In the genomic region with DNA sequence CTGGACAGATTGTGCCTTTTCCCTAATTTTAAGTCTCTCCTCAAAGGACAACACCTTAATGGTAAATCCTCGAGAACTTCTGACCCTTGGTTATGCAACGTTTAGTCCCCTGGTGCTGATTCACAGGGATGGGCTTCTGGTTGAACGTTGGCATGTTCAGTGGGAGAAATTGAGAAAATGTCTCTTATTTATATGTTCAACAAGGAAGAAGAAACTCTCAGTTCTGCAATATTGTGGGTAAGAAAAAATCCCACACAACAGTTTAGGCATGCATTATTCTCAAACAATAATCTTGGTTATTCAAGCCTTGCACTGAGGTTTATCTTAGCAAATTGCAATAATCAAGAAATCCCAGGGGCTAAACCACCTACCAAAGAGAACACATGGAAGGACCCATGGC, we compare ENCODE assay signal across 39 mouse cellular contexts. TPM values are rescaled to one million over a fixed set of nuclear protein-coding genes. Genes with fewer than 3 reads are reported as not detected.
"Had no signal": no experiment of that assay in that cellular context is flagged by ENCODE, and none has a peak within 500 bp of the region (broad histone marks: within the 10 kb centered on the region; RNA-seq: fewer than 3 reads in every experiment).

No protein-coding gene starts in this region.

- H3K4me3 ChIP-seq: embryonic facial prominence, embryonic 10.5 days; embryonic facial prominence, embryonic 12.5 days; embryonic facial prominence, embryonic 13.5 days; embryonic facial prominence, embryonic 15.5 days; erythroblast, embryonic 14.5 days; forebrain, embryonic 10.5 days; forebrain, embryonic 12.5 days; forebrain, embryonic 13.5 days; forebrain, embryonic 15.5 days; gastrocnemius, adult 2 months; heart, adult 2 months had no signal

- H3K27me3 ChIP-seq: embryonic facial prominence, embryonic 12.5 days; embryonic facial prominence, embryonic 13.5 days; embryonic facial prominence, embryonic 15.5 days; forebrain, embryonic 12.5 days; forebrain, embryonic 13.5 days; forebrain, embryonic 15.5 days had no signal

- H3K9ac ChIP-seq: embryonic facial prominence, embryonic 12.5 days; embryonic facial prominence, embryonic 13.5 days; embryonic facial prominence, embryonic 15.5 days; forebrain, embryonic 12.5 days; forebrain, embryonic 13.5 days; forebrain, embryonic 15.5 days; forebrain, postnatal 0 days had no signal

- H3K4me1 ChIP-seq: embryonic facial prominence, embryonic 10.5 days; embryonic facial prominence, embryonic 12.5 days; embryonic facial prominence, embryonic 13.5 days; embryonic facial prominence, embryonic 15.5 days; forebrain, embryonic 10.5 days; forebrain, embryonic 12.5 days; forebrain, embryonic 13.5 days; forebrain, embryonic 15.5 days had no signal

- H3K9me3 ChIP-seq: embryonic facial prominence, embryonic 10.5 days; embryonic facial prominence, embryonic 12.5 days; embryonic facial prominence, embryonic 13.5 days; embryonic facial prominence, embryonic 15.5 days; forebrain, embryonic 10.5 days; forebrain, embryonic 12.5 days; forebrain, embryonic 13.5 days; forebrain, embryonic 15.5 days had no signal

- H3K36me3 ChIP-seq: embryonic facial prominence, embryonic 10.5 days; embryonic facial prominence, embryonic 12.5 days; embryonic facial prominence, embryonic 13.5 days; embryonic facial prominence, embryonic 15.5 days; forebrain, embryonic 10.5 days; forebrain, embryonic 12.5 days; forebrain, embryonic 15.5 days had no signal

- H3K4me2 ChIP-seq: embryonic facial prominence, embryonic 12.5 days; embryonic facial prominence, embryonic 13.5 days; embryonic facial prominence, embryonic 15.5 days; forebrain, embryonic 12.5 days; forebrain, embryonic 13.5 days; forebrain, embryonic 15.5 days had no signal

- H3K27ac ChIP-seq: embryonic facial prominence, embryonic 10.5 days; embryonic facial prominence, embryonic 12.5 days; embryonic facial prominence, embryonic 13.5 days; embryonic facial prominence, embryonic 15.5 days; forebrain, embryonic 10.5 days; forebrain, embryonic 12.5 days; forebrain, embryonic 13.5 days; forebrain, embryonic 15.5 days; gastrocnemius, adult 2 months; heart, adult 2 months had no signal

- DNase-seq: cerebellum, adult 9-10 months; cerebellum, adult 9-11 months; cerebellum, postnatal 10 days; cerebellum, postnatal 14 days; cerebellum, postnatal 25 days; cerebellum, postnatal 36 days; embryo, embryonic 11 days; forebrain, postnatal 0 days; gastrocnemius, adult 2 months; gastrocnemius, postnatal 10 days; gastrocnemius, postnatal 14 days; gastrocnemius, postnatal 25 days; gastrocnemius, postnatal 36 days; heart, adult 11 months; heart, adult 18-20 months; heart, adult 2 months had no signal

- ATAC-seq: forebrain, embryonic 13.5 days; forebrain, embryonic 14.5 days; forebrain, embryonic 15.5 days; forebrain, embryonic 16.5 days; forebrain, postnatal 0 days had no signal

RNA-seq across cellular contexts. Expression of gene Vmn1r199, which starts 3.8 kb away (rescaled TPM):
- total RNA-seq: common myeloid progenitor, adult 5-6 weeks; forebrain, postnatal 0 days; gastrocnemius, adult 18-20 months; gastrocnemius, adult 2 months; gastrocnemius, adult 8-10 months; gastrocnemius, postnatal 10 days; gastrocnemius, postnatal 14 days; gastrocnemius, postnatal 25 days; gastrocnemius, postnatal 36 days; gastrocnemius, postnatal 4 days; granulocyte monocyte progenitor cell, adult 5-6 weeks; heart, adult 18-20 months; heart, adult 2 months; heart, adult 8-10 months had no signal
- polyA plus RNA-seq: cortical plate, adult 2 months; embryonic facial prominence, embryonic 10.5 days; embryonic facial prominence, embryonic 11.5 days; embryonic facial prominence, embryonic 12.5 days; embryonic facial prominence, embryonic 13.5 days; embryonic facial prominence, embryonic 14.5 days; embryonic facial prominence, embryonic 15.5 days; erythroblast, embryonic 14.5 days; forebrain, embryonic 10.5 days; forebrain, embryonic 11.5 days; forebrain, embryonic 12.5 days; forebrain, embryonic 13.5 days; forebrain, embryonic 14.5 days; forebrain, embryonic 15.5 days; forebrain, embryonic 16.5 days; forebrain, postnatal 0 days; frontal cortex, adult 2 months; gonadal fat pad, adult 2 months; heart, adult 2 months had no signal

RNA-seq across cellular contexts. Expression of gene Vmn1r200, which starts 6.8 kb away (rescaled TPM):
- total RNA-seq: common myeloid progenitor, adult 5-6 weeks; forebrain, postnatal 0 days; gastrocnemius, adult 18-20 months; gastrocnemius, adult 2 months; gastrocnemius, adult 8-10 months; gastrocnemius, postnatal 10 days; gastrocnemius, postnatal 14 days; gastrocnemius, postnatal 25 days; gastrocnemius, postnatal 36 days; granulocyte monocyte progenitor cell, adult 5-6 weeks; heart, adult 18-20 months; heart, adult 2 months; heart, adult 8-10 months had no signal
- polyA plus RNA-seq: cortical plate, adult 2 months; embryonic facial prominence, embryonic 10.5 days; embryonic facial prominence, embryonic 11.5 days; embryonic facial prominence, embryonic 12.5 days; embryonic facial prominence, embryonic 13.5 days; embryonic facial prominence, embryonic 14.5 days; embryonic facial prominence, embryonic 15.5 days; erythroblast, embryonic 14.5 days; forebrain, embryonic 10.5 days; forebrain, embryonic 11.5 days; forebrain, embryonic 12.5 days; forebrain, embryonic 13.5 days; forebrain, embryonic 14.5 days; forebrain, embryonic 15.5 days; forebrain, embryonic 16.5 days; forebrain, postnatal 0 days; gonadal fat pad, adult 2 months; heart, adult 2 months had no signal

RNA-seq across cellular contexts. Expression of gene Vmn1r198, which starts 33.2 kb away (rescaled TPM):
- total RNA-seq: common myeloid progenitor, adult 5-6 weeks; forebrain, postnatal 0 days; gastrocnemius, adult 18-20 months; gastrocnemius, adult 2 months; gastrocnemius, adult 8-10 months; gastrocnemius, postnatal 10 days; gastrocnemius, postnatal 14 days; gastrocnemius, postnatal 25 days; gastrocnemius, postnatal 36 days; gastrocnemius, postnatal 4 days; granulocyte monocyte progenitor cell, adult 5-6 weeks; heart, adult 18-20 months; heart, adult 2 months; heart, adult 8-10 months had no signal
- polyA plus RNA-seq: cortical plate, adult 2 months; embryonic facial prominence, embryonic 10.5 days; embryonic facial prominence, embryonic 11.5 days; embryonic facial prominence, embryonic 12.5 days; embryonic facial prominence, embryonic 13.5 days; embryonic facial prominence, embryonic 14.5 days; embryonic facial prominence, embryonic 15.5 days; erythroblast, embryonic 14.5 days; forebrain, embryonic 10.5 days; forebrain, embryonic 11.5 days; forebrain, embryonic 12.5 days; forebrain, embryonic 13.5 days; forebrain, embryonic 14.5 days; forebrain, embryonic 15.5 days; forebrain, embryonic 16.5 days; forebrain, postnatal 0 days; frontal cortex, adult 2 months; gonadal fat pad, adult 2 months; heart, adult 2 months had no signal

RNA-seq across cellular contexts. Expression of gene Vmn1r197, which starts 59.0 kb away (rescaled TPM):
- total RNA-seq: common myeloid progenitor, adult 5-6 weeks; forebrain, postnatal 0 days; gastrocnemius, adult 18-20 months; gastrocnemius, adult 2 months; gastrocnemius, adult 8-10 months; gastrocnemius, postnatal 10 days; gastrocnemius, postnatal 14 days; gastrocnemius, postnatal 25 days; gastrocnemius, postnatal 36 days; gastrocnemius, postnatal 4 days; granulocyte monocyte progenitor cell, adult 5-6 weeks; heart, adult 18-20 months; heart, adult 2 months; heart, adult 8-10 months had no signal
- polyA plus RNA-seq: cortical plate, adult 2 months; embryonic facial prominence, embryonic 10.5 days; embryonic facial prominence, embryonic 11.5 days; embryonic facial prominence, embryonic 12.5 days; embryonic facial prominence, embryonic 13.5 days; embryonic facial prominence, embryonic 15.5 days; erythroblast, embryonic 14.5 days; forebrain, embryonic 10.5 days; forebrain, embryonic 11.5 days; forebrain, embryonic 12.5 days; forebrain, embryonic 13.5 days; forebrain, embryonic 14.5 days; forebrain, embryonic 15.5 days; forebrain, embryonic 16.5 days; forebrain, postnatal 0 days; frontal cortex, adult 2 months; gonadal fat pad, adult 2 months; heart, adult 2 months had no signal
